Mouse (Mus musculus) megakaryocyte-erythroid progenitor cell, adult 5-6 weeks (primary cell): Measurements from ENCODE around the gene Atg4a-ps. TPM values are rescaled to one million over a fixed set of nuclear protein-coding genes. Genes with fewer than 3 reads are reported as not detected.

Source experiments
- total RNA-seq, 2 experiments: library from RNA; stranded (forward) in 1 of 2; stranded (reverse) in 1 of 2; fragments of 200-1000, 215-1000 nt in 1 of 2; fragments of >200 nt in 1 of 2; fragmentation: Nextera tagmentation in 1 of 2; gene quantifications; 2 replicates each; pipeline ENCODE4 v1.2.3; 2014 to 2017

The Atg4a-ps gene
- total RNA-seq, 2 experiments from 2014 or later = 1.7 TPM; not detected in 1

Other genes starting within 250 kb of the Atg4a-ps start
- not detected in 2 replicates for gene Syt6, start 70.8 kb downstream of the Atg4a-ps start, total RNA-seq (2014; fragmentation: Nextera tagmentation)
- not detected in 2 replicates for gene Syt6, start 70.8 kb downstream of the Atg4a-ps start, total RNA-seq (2017)
- gene Olfml3, start 91.9 kb upstream of the Atg4a-ps start, total RNA-seq (2014; fragmentation: Nextera tagmentation) = not detected in 2 replicates
- 0.56 TPM in 1 of 2 replicates, not detected in the other for gene Olfml3, start 91.9 kb upstream of the Atg4a-ps start, total RNA-seq (2017)
- gene Gm10964, start 93.3 kb upstream of the Atg4a-ps start, total RNA-seq (2014; fragmentation: Nextera tagmentation) = not detected in 2 replicates
- gene Gm10964, start 93.3 kb upstream of the Atg4a-ps start, total RNA-seq (2017) = not detected in 2 replicates
- gene Hipk1, start 145.5 kb upstream of the Atg4a-ps start, total RNA-seq (2014; fragmentation: Nextera tagmentation) = 98.1 and 127 TPM in 2 replicates
- gene Hipk1, start 145.5 kb upstream of the Atg4a-ps start, total RNA-seq (2017) = 64.3 and 69.2 TPM in 2 replicates
- 17.9 and 25.4 TPM in 2 replicates for gene Dclre1b, start 163.4 kb upstream of the Atg4a-ps start, total RNA-seq (2014; fragmentation: Nextera tagmentation)
- 8.3 and 9.8 TPM in 2 replicates for gene Dclre1b, start 163.4 kb upstream of the Atg4a-ps start, total RNA-seq (2017)
- gene Ap4b1, start 163.5 kb upstream of the Atg4a-ps start, total RNA-seq (2014; fragmentation: Nextera tagmentation) = 14.9 and 22.2 TPM in 2 replicates
- gene Ap4b1, start 163.5 kb upstream of the Atg4a-ps start, total RNA-seq (2017) = 14.6 and 28.8 TPM in 2 replicates
- gene Gm43064, start 163.5 kb upstream of the Atg4a-ps start, total RNA-seq (2014; fragmentation: Nextera tagmentation) = not detected in 2 replicates
- not detected in 2 replicates for gene Gm43064, start 163.5 kb upstream of the Atg4a-ps start, total RNA-seq (2017)
- 6.4 and 10.1 TPM in 2 replicates for gene Bcl2l15, start 186.5 kb upstream of the Atg4a-ps start, total RNA-seq (2014; fragmentation: Nextera tagmentation)
- 4.0 and 9.3 TPM in 2 replicates for gene Bcl2l15, start 186.5 kb upstream of the Atg4a-ps start, total RNA-seq (2017)
- 6.7 and 15.5 TPM in 2 replicates for gene Ptpn22, start 213.7 kb upstream of the Atg4a-ps start, total RNA-seq (2014; fragmentation: Nextera tagmentation)
- gene Ptpn22, start 213.7 kb upstream of the Atg4a-ps start, total RNA-seq (2017) = 14.0 and 19.4 TPM in 2 replicates